ENCODE assay signal across 9 mouse cellular contexts in genomic region chr13:96175591-96176212, GRCm38 (mm10). TPM values are rescaled to one million over a fixed set of nuclear protein-coding genes. Genes with fewer than 3 reads are reported as not detected.
A peak's percentile ranks its signal among the peaks of the same experiment; 100 is the strongest.
DNase-seq lines count a peak whose midpoint lies in the region; ATAC-seq and TF ChIP-seq lines count a peak whose summit lies in the region.
"Had no signal": no experiment of that assay in that cellular context is flagged by ENCODE, and none has a peak within 500 bp of the region (broad histone marks: within the 10 kb centered on the region; RNA-seq: fewer than 3 reads in every experiment).

No protein-coding gene starts in this region.

- no peak for TF ChIP-seq CTCF in left cerebral cortex, adult 2 months (IDR thresholded peaks at IDR 0.05)

- intact Hi-C loops in left cerebral cortex, adult 2 months (cut with DNase I): loop anchor here (2.0 kb wide), 1 partner anchor 43 kb away; the partner anchor contains the start of gene Sv2c

- no peak overlapping the region for H3K9ac ChIP-seq in hindbrain, embryonic 13.5 days
- no peak overlapping the region for H3K9ac ChIP-seq in heart, embryonic 15.5 days
- no peak overlapping the region for H3K9ac ChIP-seq in stomach, embryonic 14.5 days (replicated peaks; ENCODE audit: low read depth, low read length)
- H3K9ac ChIP-seq: midbrain, embryonic 12.5 days had no signal

- DNase-seq in hindbrain, embryonic 10.5 days (ENCODE audit: low spot score): no peak
- peak; percentile 92 to 95 for DNase-seq in cerebellum, postnatal 25 days
- peak; percentile 28 to 48 for DNase-seq in left cerebral cortex, adult 2 months (ENCODE audit: extremely low spot score in 1 of 2, low spot score in 2 of 2)
- no peak for DNase-seq in thymus, postnatal 0 days (ENCODE audit: low spot score)
- DNase-seq in spleen, postnatal 36 days (ENCODE audit: low spot score in 2 of 2): no peak

- H3K36me3 ChIP-seq in hindbrain, embryonic 13.5 days: no peaks in the 10 kb centered on the region
- no peaks in the 10 kb centered on the region for H3K36me3 ChIP-seq in hindbrain, embryonic 10.5 days
- no peaks in the 10 kb centered on the region for H3K36me3 ChIP-seq in heart, embryonic 15.5 days
- H3K36me3 ChIP-seq in stomach, embryonic 14.5 days (ENCODE audit: control insufficient read depth, insufficient read depth, low read length): no peaks in the 10 kb centered on the region
- H3K36me3 ChIP-seq: midbrain, embryonic 12.5 days had no signal

- 48% methylated on average over 8 of the region's 8 CpGs for WGBS in hindbrain, embryonic 13.5 days
- 86% methylated on average over 8 of the region's 8 CpGs for WGBS in hindbrain, embryonic 10.5 days
- WGBS in heart, embryonic 15.5 days: 25% methylated on average over 8 of the region's 8 CpGs
- WGBS in stomach, embryonic 14.5 days: 41% methylated on average over 8 of the region's 8 CpGs

- no peak overlapping the region for H3K4me3 ChIP-seq in hindbrain, embryonic 13.5 days
- no peak overlapping the region for H3K4me3 ChIP-seq in hindbrain, embryonic 10.5 days
- no peak overlapping the region for H3K4me3 ChIP-seq in heart, embryonic 15.5 days
- no peak overlapping the region for H3K4me3 ChIP-seq in left cerebral cortex, adult 2 months
- H3K4me3 ChIP-seq in stomach, embryonic 14.5 days (ENCODE audit: low read depth, low read length): no peak overlapping the region
- H3K4me3 ChIP-seq: midbrain, embryonic 12.5 days had no signal

- H3K27me3 ChIP-seq in hindbrain, embryonic 13.5 days: no peaks in the 10 kb centered on the region
- H3K27me3 ChIP-seq in hindbrain, embryonic 10.5 days (ENCODE audit: insufficient read depth, poor library complexity, severe bottlenecking): no peaks in the 10 kb centered on the region
- H3K27me3 ChIP-seq in heart, embryonic 15.5 days: no peaks in the 10 kb centered on the region
- no peaks in the 10 kb centered on the region for H3K27me3 ChIP-seq in stomach, embryonic 14.5 days (ENCODE audit: control insufficient read depth, insufficient read depth, low read length)
- H3K27me3 ChIP-seq: midbrain, embryonic 12.5 days had no signal

- H3K27ac ChIP-seq in hindbrain, embryonic 13.5 days: peak overlapping the region; percentile 81
- H3K27ac ChIP-seq in hindbrain, embryonic 10.5 days: no peak overlapping the region
- peak overlapping the region; percentile 87 for H3K27ac ChIP-seq in heart, embryonic 15.5 days
- no peak overlapping the region for H3K27ac ChIP-seq in left cerebral cortex, adult 2 months
- H3K27ac ChIP-seq in stomach, embryonic 14.5 days (ENCODE audit: low read length): no peak overlapping the region; the same call in 1 of the 2 replicates
- H3K27ac ChIP-seq: midbrain, embryonic 12.5 days had no signal

- H3K9me3 ChIP-seq in hindbrain, embryonic 13.5 days: no peaks in the 10 kb centered on the region
- H3K9me3 ChIP-seq in hindbrain, embryonic 10.5 days: no peaks in the 10 kb centered on the region
- H3K9me3 ChIP-seq in heart, embryonic 15.5 days (replicated peaks): no peaks in the 10 kb centered on the region
- H3K9me3 ChIP-seq in stomach, embryonic 14.5 days (ENCODE audit: control insufficient read depth, low read depth, low read length): no peaks in the 10 kb centered on the region
- H3K9me3 ChIP-seq: midbrain, embryonic 12.5 days had no signal

- peak overlapping the region; percentile 19; the same call in 1 of the 2 replicates for H3K4me2 ChIP-seq in hindbrain, embryonic 13.5 days
- H3K4me2 ChIP-seq in heart, embryonic 15.5 days: peak overlapping the region; percentile 52
- H3K4me2 ChIP-seq in stomach, embryonic 14.5 days (replicated peaks; ENCODE audit: low read depth, low read length): no peak overlapping the region
- H3K4me2 ChIP-seq: midbrain, embryonic 12.5 days had no signal

- ATAC-seq in hindbrain, embryonic 13.5 days (ENCODE audit: low FRiP score): peak; percentile 90
- ATAC-seq in heart, embryonic 15.5 days (replicated peaks; ENCODE audit: insufficient number of reproducible peaks, insufficient read depth, low FRiP score, low read depth): peak; percentile 89
- ATAC-seq in stomach, embryonic 14.5 days (ENCODE audit: insufficient number of reproducible peaks, insufficient read depth, low FRiP score, low read depth): peak; percentile 61; the same call in 1 of the 2 replicates

- H3K4me1 ChIP-seq in hindbrain, embryonic 13.5 days (replicated peaks): peaks cover 9% of the 10 kb centered on the region; the same call in 1 of the 2 replicates
- no peaks in the 10 kb centered on the region for H3K4me1 ChIP-seq in hindbrain, embryonic 10.5 days (replicated peaks)
- H3K4me1 ChIP-seq in heart, embryonic 15.5 days (replicated peaks): peaks cover 9% of the 10 kb centered on the region
- H3K4me1 ChIP-seq in stomach, embryonic 14.5 days (ENCODE audit: control insufficient read depth, insufficient read depth, low read length): no peaks in the 10 kb centered on the region
- H3K4me1 ChIP-seq: midbrain, embryonic 12.5 days had no signal

RNA-seq across cellular contexts. Expression of gene Sv2c, which starts 43.3 kb away (rescaled TPM):
- 18.6 and 21.6 TPM in 2 replicates for polyA plus RNA-seq in hindbrain, embryonic 13.5 days (2015; fragmentation: Nextera tagmentation; extraction: Ambion mirVana)
- polyA plus RNA-seq in hindbrain, embryonic 10.5 days (2016; fragmentation: Nextera tagmentation; extraction: Ambion mirVana): 1.0 and 2.4 TPM in 2 replicates
- 0.92 and 2.4 TPM in 2 replicates for polyA plus RNA-seq in heart, embryonic 15.5 days (2015; fragmentation: Nextera tagmentation; extraction: Ambion mirVana)
- total RNA-seq in left cerebral cortex, adult 2 months (2021): 10 to 100 TPM; 28.0 to 33.8 TPM
- polyA plus RNA-seq in stomach, embryonic 14.5 days (2014; fragmentation: Nextera tagmentation; extraction: Ambion mirVana): 2.7 and 4.0 TPM in 2 replicates
- polyA plus RNA-seq in thymus, postnatal 0 days (2015; fragmentation: Nextera tagmentation; extraction: Ambion mirVana): 0.39 and 1.1 TPM in 2 replicates

Comparison
In these comparisons a context has a peak if more than half of its experiments do, and no peak if none do; other contexts are left out.
1. H3K27ac ChIP-seq: peak in hindbrain, embryonic 13.5 days (single experiment) and heart, embryonic 15.5 days (single experiment); none in hindbrain, embryonic 10.5 days (single experiment), left cerebral cortex, adult 2 months (single experiment) and stomach, embryonic 14.5 days (single experiment).
2. DNase-seq: peak in cerebellum, postnatal 25 days (2 of 2) and left cerebral cortex, adult 2 months (2 of 2); none in hindbrain, embryonic 10.5 days (single experiment), thymus, postnatal 0 days (single experiment) and spleen, postnatal 36 days (0 of 2).
3. Peak in every context shown above with its lines, with median percentiles within 50 percentile points of each other: ATAC-seq.